Mouse (Mus musculus): ENCODE data around the gene Hist1h4k. TPM values are rescaled to one million over a fixed set of nuclear protein-coding genes. Genes with fewer than 3 reads are reported as not detected.
"Not testable (repeated sequence)": the region's sequence is repeated elsewhere in the genome, so short reads cannot be mapped to it uniquely, and the experiment has no call there.

The Hist1h4k gene
- total and polyA plus RNA-seq, 2 experiments from 2014 or later: 1.6 to 998 TPM

DNA sequence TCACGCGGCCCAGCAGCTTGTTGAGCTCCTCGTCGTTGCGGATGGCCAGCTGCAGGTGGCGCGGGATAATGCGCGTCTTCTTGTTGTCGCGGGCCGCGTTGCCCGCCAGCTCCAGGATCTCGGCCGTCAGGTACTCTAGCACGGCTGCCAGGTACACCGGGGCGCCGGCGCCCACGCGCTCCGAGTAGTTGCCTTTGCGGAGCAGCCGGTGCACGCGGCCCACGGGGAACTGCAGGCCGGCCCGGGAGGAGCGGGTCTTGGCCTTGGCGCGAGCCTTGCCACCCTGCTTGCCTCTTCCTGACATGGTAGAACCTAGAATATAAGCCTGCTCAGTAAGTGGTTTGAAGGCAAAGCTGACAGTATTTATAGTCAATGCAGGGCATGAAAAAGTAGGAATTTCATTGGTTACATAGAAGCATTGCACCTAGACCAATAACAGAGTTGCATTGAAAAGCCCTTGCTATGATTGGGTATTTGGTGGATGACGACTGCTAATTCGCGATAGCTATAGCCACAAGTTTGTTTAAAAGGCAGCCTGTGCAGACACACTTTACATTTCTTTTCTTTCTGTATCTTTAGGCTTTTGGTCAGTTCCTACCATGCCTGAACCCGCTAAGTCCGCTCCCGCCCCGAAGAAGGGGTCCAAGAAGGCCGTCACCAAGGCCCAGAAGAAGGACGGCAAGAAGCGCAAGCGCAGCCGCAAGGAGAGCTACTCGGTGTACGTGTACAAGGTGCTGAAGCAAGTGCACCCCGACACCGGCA, 3.4 kb upstream of the Hist1h4k start, which contains the start of the genes Hist1h2ak and Hist1h2bn:
TSS of gene Hist1h2ak (minus strand) at position 304 of the 762 bp plus-strand sequence.
TSS of gene Hist1h2bn (plus strand) at position 600 of the 762 bp plus-strand sequence.
- not testable (repeated sequence) for H3K4me1 ChIP-seq (ENCODE audit: insufficient read depth, low read length); H3K9me3 ChIP-seq (ENCODE audit: low read length); H3K27me3 ChIP-seq (ENCODE audit: insufficient read depth, low read length); H3K36me3 ChIP-seq (ENCODE audit: insufficient read depth, low read length)
- ATAC-seq (peak; percentile 96), DNase-seq (ENCODE audit: low spot score) (peak; percentile 94)
- under 1% methylated on average over 44 of the region's 50 CpGs for WGBS
- H3K4me2 ChIP-seq (ENCODE audit: low read depth, low read length): peak within 1 kb of the TSS; percentile 64
- H3K27ac ChIP-seq: peak within 1 kb of the TSS; percentile 90
- peak; percentile 44 for TF ChIP-seq CTCF (IDR thresholded peaks at IDR 0.05; ENCODE audit: low read depth)
- peak within 1 kb of the TSS; percentile 44 for H3K4me3 ChIP-seq (ENCODE audit: low read length)
- peak within 1 kb of the TSS; percentile 46; the same call in 1 of the 2 replicates for H3K9ac ChIP-seq (replicated peaks; ENCODE audit: low read length)

DNA sequence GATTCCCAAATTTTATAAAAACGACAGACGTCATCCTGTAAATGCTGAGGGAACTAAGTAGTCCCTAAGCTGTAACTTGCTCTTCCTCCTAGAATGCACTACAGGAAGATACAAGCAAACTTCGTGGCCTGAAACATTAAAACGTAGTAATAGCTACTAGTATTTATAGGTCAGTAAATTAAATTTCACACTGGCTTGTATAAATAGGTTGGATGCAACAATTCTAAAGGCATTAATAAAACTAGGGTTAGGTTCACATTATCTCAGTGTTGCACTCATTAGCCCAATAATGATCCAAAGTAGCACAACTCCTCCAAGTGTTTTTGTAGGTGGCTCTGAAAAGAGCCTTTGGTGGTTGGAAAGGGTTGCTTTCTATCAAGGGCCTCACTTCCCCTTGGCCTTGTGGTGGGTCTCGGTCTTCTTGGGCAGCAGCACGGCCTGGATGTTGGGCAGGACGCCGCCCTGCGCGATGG, 2.8 kb upstream of the Hist1h4k start:
- DNase-seq (ENCODE audit: low spot score) (no peak), ATAC-seq (no peak)
- no peaks in the 10 kb centered on the region for H3K9me3 ChIP-seq (ENCODE audit: low read length)
- peak overlapping the region; percentile 64 for H3K4me2 ChIP-seq (ENCODE audit: low read depth, low read length)
- peaks cover 9% of the 10 kb centered on the region; the same call in 1 of the 2 replicates for H3K4me1 ChIP-seq (ENCODE audit: insufficient read depth, low read length)
- H3K4me3 ChIP-seq (ENCODE audit: low read length): peak overlapping the region; percentile 44
- H3K36me3 ChIP-seq (ENCODE audit: insufficient read depth, low read length): no peaks in the 10 kb centered on the region
- no peaks in the 10 kb centered on the region for H3K27me3 ChIP-seq (ENCODE audit: insufficient read depth, low read length)
- H3K9ac ChIP-seq (replicated peaks; ENCODE audit: low read length): peak overlapping the region; percentile 46; the same call in 1 of the 2 replicates
- peak overlapping the region; percentile 90 for H3K27ac ChIP-seq
- no peak for TF ChIP-seq CTCF (IDR thresholded peaks at IDR 0.05; ENCODE audit: low read depth)
- WGBS: 4% methylated on average over 10 of the region's 10 CpGs

DNA sequence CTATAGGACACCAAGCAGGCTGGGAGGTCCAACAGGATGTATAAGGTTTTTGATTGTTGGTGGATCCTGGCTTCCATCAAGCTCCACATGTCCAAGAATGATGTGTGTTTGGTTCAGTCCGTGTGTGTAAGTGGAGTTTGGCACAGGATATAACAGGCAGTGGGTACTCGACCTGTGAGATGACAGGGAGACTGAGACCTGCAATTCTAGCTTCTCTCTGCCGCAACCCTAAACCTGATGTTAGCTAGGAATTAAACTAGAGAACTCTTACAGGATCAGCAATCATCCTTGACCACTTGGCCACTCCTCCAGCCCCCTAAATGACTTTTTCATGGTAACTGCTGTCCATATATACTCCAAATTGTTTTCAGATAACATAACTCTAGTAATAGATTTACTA, 2.1 kb upstream of the Hist1h4k start:
- no peak for TF ChIP-seq CTCF (IDR thresholded peaks at IDR 0.05; ENCODE audit: low read depth)
- Histone ChIP-seq H3K9me3 (ENCODE audit: low read length) (no peaks in the 10 kb centered on the region), H3K36me3 (ENCODE audit: insufficient read depth, low read length) (no peaks in the 10 kb centered on the region), H3K27me3 (ENCODE audit: insufficient read depth, low read length) (no peaks in the 10 kb centered on the region), H3K4me1 (ENCODE audit: insufficient read depth, low read length) (peaks cover 9% of the 10 kb centered on the region; the same call in 1 of the 2 replicates), H3K4me2 (ENCODE audit: low read depth, low read length) (peak overlapping the region; percentile 64; the same call in 1 of the 2 replicates), H3K4me3 (ENCODE audit: low read length) (no peak overlapping the region), H3K27ac (no peak overlapping the region), H3K9ac (replicated peaks; ENCODE audit: low read length) (no peak overlapping the region)
- no peak for ATAC-seq
- DNase-seq (ENCODE audit: low spot score): no peak
- 49% methylated on average over 3 of the region's 3 CpGs for WGBS

DNA sequence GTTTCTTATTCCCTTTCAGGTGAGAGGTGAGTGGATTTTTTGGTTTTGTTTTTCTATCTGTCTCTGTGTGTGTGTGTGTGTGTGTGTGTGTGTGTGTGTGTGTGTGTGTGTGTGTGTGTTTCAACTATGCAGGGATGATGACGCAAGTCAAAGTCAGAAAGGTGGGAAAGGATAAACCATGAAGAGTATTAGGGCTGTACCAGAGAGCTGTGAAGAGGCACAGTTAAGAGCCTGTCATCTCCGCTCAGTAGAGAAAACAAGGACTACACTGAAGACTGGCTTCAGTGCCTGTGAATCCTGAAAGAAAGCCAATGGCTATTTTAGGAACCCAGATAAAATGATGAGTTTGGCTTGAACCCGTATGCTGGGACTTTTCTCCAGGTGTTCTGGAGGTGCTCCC, 1.5 kb upstream of the Hist1h4k start:
- no peak for ATAC-seq
- WGBS: 82% methylated on average over 3 of the region's 3 CpGs

DNA sequence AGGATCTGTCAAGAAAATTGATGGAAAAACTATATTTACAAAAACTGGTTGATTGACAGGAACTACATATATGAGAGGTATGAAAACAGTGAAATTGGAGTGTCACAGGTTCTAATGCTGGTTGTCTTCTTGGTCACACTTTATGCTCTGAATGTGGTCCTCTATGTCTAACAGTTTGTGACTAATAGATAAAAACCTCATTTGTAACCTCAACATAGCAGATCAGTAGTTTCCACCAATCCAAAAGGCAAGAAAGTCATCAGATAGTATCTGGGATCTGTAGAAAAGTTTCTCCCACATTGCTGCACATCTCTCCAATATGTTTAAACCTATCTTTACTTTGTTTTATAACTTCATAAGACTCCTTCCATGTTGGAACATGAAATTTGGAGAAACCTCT, 1.1 kb upstream of the Hist1h4k start:
- Histone ChIP-seq H3K4me1 (ENCODE audit: insufficient read depth, low read length) (peaks cover 9% of the 10 kb centered on the region; the same call in 1 of the 2 replicates), H3K36me3 (ENCODE audit: insufficient read depth, low read length) (no peaks in the 10 kb centered on the region), H3K9ac (replicated peaks; ENCODE audit: low read length) (no peak overlapping the region), H3K4me2 (ENCODE audit: low read depth, low read length) (no peak overlapping the region), H3K27ac (no peak overlapping the region), H3K27me3 (ENCODE audit: insufficient read depth, low read length) (no peaks in the 10 kb centered on the region), H3K9me3 (ENCODE audit: low read length) (no peaks in the 10 kb centered on the region), H3K4me3 (ENCODE audit: low read length) (no peak overlapping the region)
- TF ChIP-seq CTCF (IDR thresholded peaks at IDR 0.05; ENCODE audit: low read depth): no peak
- no peak for ATAC-seq
- DNase-seq (ENCODE audit: low spot score): no peak

More for the DNA sequence above, 1.5 kb upstream of the Hist1h4k start:
- TF ChIP-seq CTCF (IDR thresholded peaks at IDR 0.05; ENCODE audit: low read depth): no peak
- no peak for DNase-seq (ENCODE audit: low spot score)
- no peak overlapping the region for H3K4me2 ChIP-seq (ENCODE audit: low read depth, low read length)
- H3K27me3 ChIP-seq (ENCODE audit: insufficient read depth, low read length): no peaks in the 10 kb centered on the region
- H3K4me3 ChIP-seq (ENCODE audit: low read length): no peak overlapping the region
- no peaks in the 10 kb centered on the region for H3K36me3 ChIP-seq (ENCODE audit: insufficient read depth, low read length)
- no peaks in the 10 kb centered on the region for H3K9me3 ChIP-seq (ENCODE audit: low read length)
- H3K27ac ChIP-seq: no peak overlapping the region
- no peak overlapping the region for H3K9ac ChIP-seq (replicated peaks; ENCODE audit: low read length)
- peaks cover 9% of the 10 kb centered on the region; the same call in 1 of the 2 replicates for H3K4me1 ChIP-seq (ENCODE audit: insufficient read depth, low read length)

DNA sequence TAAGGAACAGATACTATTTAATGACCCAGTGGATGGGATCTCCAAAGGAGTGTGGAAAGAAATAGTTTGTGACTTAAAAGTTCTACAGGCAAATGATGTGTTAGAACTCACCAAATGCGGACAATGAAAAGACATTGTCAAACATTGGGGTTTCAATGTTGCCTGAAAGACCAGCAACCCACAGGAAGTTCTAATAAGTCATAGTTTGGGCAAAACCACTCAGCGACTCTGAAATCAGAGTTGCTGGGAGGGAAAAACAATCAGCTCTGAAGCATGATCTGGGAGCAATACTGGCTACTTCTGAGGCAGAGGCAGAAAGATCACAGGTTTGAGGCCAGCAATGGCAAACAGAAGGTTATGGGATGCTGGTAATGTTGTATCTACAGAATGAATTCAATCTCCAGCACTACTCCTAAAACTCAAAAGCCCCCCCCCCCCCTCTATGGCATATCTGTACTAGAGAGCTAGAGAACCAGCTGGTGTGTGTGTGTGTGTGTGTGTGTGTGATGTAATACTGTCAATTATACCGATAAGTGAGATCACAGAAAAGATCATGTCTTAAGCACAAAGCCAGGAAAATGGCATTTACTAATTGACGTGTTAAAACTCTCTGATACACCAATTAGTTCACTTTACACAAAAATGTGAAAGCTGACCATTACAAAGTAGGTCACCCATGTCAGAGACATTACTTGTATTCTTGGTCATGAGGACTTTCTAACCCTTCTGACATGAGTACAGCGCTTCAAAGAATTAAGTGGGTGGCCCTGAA, 732 bp downstream of the Hist1h4k start:
- H3K9ac ChIP-seq (replicated peaks; ENCODE audit: low read length): peak overlapping the region; percentile 56
- DNase-seq (ENCODE audit: low spot score): peak; percentile 29
- H3K27ac ChIP-seq: peak overlapping the region; percentile 71; the same call in 1 of the 2 replicates
- no peak for TF ChIP-seq CTCF (IDR thresholded peaks at IDR 0.05; ENCODE audit: low read depth)
- H3K4me2 ChIP-seq (ENCODE audit: low read depth, low read length): peak overlapping the region; percentile 64
- no peaks in the 10 kb centered on the region for H3K36me3 ChIP-seq (ENCODE audit: insufficient read depth, low read length)
- H3K27me3 ChIP-seq (ENCODE audit: insufficient read depth, low read length): no peaks in the 10 kb centered on the region
- ATAC-seq: no peak
- H3K4me1 ChIP-seq (ENCODE audit: insufficient read depth, low read length): peaks cover 7% of the 10 kb centered on the region; the same call in 1 of the 2 replicates
- H3K4me3 ChIP-seq (ENCODE audit: low read length): peak overlapping the region; percentile 46
- H3K9me3 ChIP-seq (ENCODE audit: low read length): no peaks in the 10 kb centered on the region
- 5% methylated on average over 5 of the region's 5 CpGs for WGBS
